Mouse (Mus musculus) neural tube, embryonic 13.5 days (tissue): ENCODE measurements at regions not wholly inside any gene's neighbourhood (a gene's known extent, or its start where the extent isn't known, plus 50 kb on each side); places are given as distances from the start of the nearest gene placed in this dataset.

Source experiments
- ATAC-seq: fragments of 200-750 bp; cut with Nextera tagmentation; 2 replicates; pipeline ENCODE4 v1.8.0; 2017; ENCODE audit warnings: low read depth, mild to moderate bottlenecking, moderate TSS enrichment, moderate library complexity
- H3K27ac ChIP-seq: fragments of 300-500 bp; sonication (generic); replicated peaks from 2 replicates; pipeline ENCODE4 v1.5.1; 2015; ENCODE audit warnings: moderate library complexity, mild to moderate bottlenecking, inconsistent platforms
- H3K27me3 ChIP-seq: fragments of 300-500 bp; sonication (generic); 2 replicates; pipeline ENCODE4 v1.6.1; 2015; ENCODE audit warnings: mild to moderate bottlenecking, inconsistent platforms
- H3K36me3 ChIP-seq: fragments of 300-500 bp; sonication (generic); 2 replicates; pipeline ENCODE4 v1.6.1; 2015; ENCODE audit warnings: mild to moderate bottlenecking, inconsistent platforms
- H3K4me1 ChIP-seq: fragments of 300-500 bp; sonication (generic); replicated peaks from 2 replicates; pipeline ENCODE4 v1.6.1; 2015; ENCODE audit warnings: inconsistent platforms
- H3K4me2 ChIP-seq: fragments of 300-500 bp; sonication (generic); 2 replicates; pipeline ENCODE4 v1.6.1; 2015; ENCODE audit warnings: inconsistent platforms, mild to moderate bottlenecking, moderate library complexity
- H3K4me3 ChIP-seq: fragments of 300-500 bp; sonication (generic); 2 replicates; pipeline ENCODE4 v1.5.1; 2015; ENCODE audit warnings: mild to moderate bottlenecking, inconsistent platforms
- H3K9ac ChIP-seq: fragments of 300-500 bp; sonication (generic); 2 replicates; pipeline ENCODE4 v1.6.1; 2015; ENCODE audit warnings: moderate library complexity, mild to moderate bottlenecking, inconsistent platforms
- H3K9me3 ChIP-seq: fragments of 300-500 bp; sonication (generic); 2 replicates; pipeline ENCODE4 v1.6.1; 2016; ENCODE audit warnings: inconsistent platforms
- WGBS: fragments of 180-500 bp; shearing (Covaris S2); methylation state at CpG from one replicate; pipeline ENCODE4 v1.1.7; 2015; 5-methylcytosine and 5-hydroxymethylcytosine counted together

- H3K9me3 ChIP-seq, result no peaks in the 10 kb centered on the region
- H3K4me2 ChIP-seq, result no peak overlapping the region
- H3K4me1 ChIP-seq, result no peaks in the 10 kb centered on the region
- H3K4me3 ChIP-seq, result no peak overlapping the region
- H3K36me3 ChIP-seq, result no peaks in the 10 kb centered on the region
- no peaks in the 10 kb centered on the region for H3K27me3 ChIP-seq
- ATAC-seq, result no peak
- WGBS, result 74% methylated on average over 1 of the region's 1 CpGs
- H3K27ac ChIP-seq, result no peak overlapping the region
- H3K9ac ChIP-seq, result no peak overlapping the region
Measured at GRCm38 (mm10) chr3:19004792-19005191, 623.7 kb downstream of the 1700064H15Rik start.

GRCm38 (mm10) chr3:19044566-19044965, 583.9 kb downstream of the 1700064H15Rik start:
- H3K4me1 ChIP-seq, result no peaks in the 10 kb centered on the region
- WGBS, result 73% methylated on average over 3 of the region's 3 CpGs
- H3K27me3 ChIP-seq, result no peaks in the 10 kb centered on the region
- no peak overlapping the region for H3K9ac ChIP-seq
- no peak for ATAC-seq
- H3K9me3 ChIP-seq, result no peaks in the 10 kb centered on the region
- no peak overlapping the region for H3K27ac ChIP-seq
- H3K4me3 ChIP-seq, result no peak overlapping the region
- no peaks in the 10 kb centered on the region for H3K36me3 ChIP-seq
- H3K4me2 ChIP-seq, result no peak overlapping the region

GRCm38 (mm10) chr3:19045933-19046332, 582.5 kb downstream of the 1700064H15Rik start:
- Histone ChIP-seq H3K4me3 (no peak overlapping the region), H3K36me3 (no peaks in the 10 kb centered on the region), H3K27me3 (no peaks in the 10 kb centered on the region), H3K27ac (no peak overlapping the region), H3K9ac (no peak overlapping the region), H3K4me1 (no peaks in the 10 kb centered on the region), H3K9me3 (no peaks in the 10 kb centered on the region), H3K4me2 (no peak overlapping the region)
- ATAC-seq, result no peak

- Histone ChIP-seq H3K9ac (no peak overlapping the region), H3K36me3 (no peaks in the 10 kb centered on the region), H3K4me1 (no peaks in the 10 kb centered on the region), H3K4me2 (no peak overlapping the region), H3K9me3 (no peaks in the 10 kb centered on the region), H3K4me3 (no peak overlapping the region), H3K27ac (no peak overlapping the region), H3K27me3 (no peaks in the 10 kb centered on the region)
- no peak for ATAC-seq
- 75% methylated on average over 1 of the region's 1 CpGs for WGBS
Measured at GRCm38 (mm10) chr3:19046610-19047009, 581.9 kb downstream of the 1700064H15Rik start.

GRCm38 (mm10) chr3:19055961-19056360, 572.5 kb downstream of the 1700064H15Rik start:
- H3K27ac ChIP-seq, result no peak overlapping the region
- ATAC-seq, result no peak
- peaks cover 11% of the 10 kb centered on the region; the same call in 1 of the 2 replicates for H3K4me1 ChIP-seq
- H3K9me3 ChIP-seq, result no peaks in the 10 kb centered on the region
- 0 out of 2 replicates have a peak, but pooled peaks cover 10% of the 10 kb centered on the region for H3K27me3 ChIP-seq
- no peaks in the 10 kb centered on the region for H3K36me3 ChIP-seq
- no peak overlapping the region for H3K4me2 ChIP-seq
- H3K9ac ChIP-seq, result no peak overlapping the region
- no peak overlapping the region for H3K4me3 ChIP-seq
- 72% methylated on average over 3 of the region's 3 CpGs for WGBS

- no peak for ATAC-seq
- H3K4me1 ChIP-seq, result peaks cover 11% of the 10 kb centered on the region; the same call in 1 of the 2 replicates
- no peaks in the 10 kb centered on the region for H3K9me3 ChIP-seq
- H3K4me3 ChIP-seq, result no peak overlapping the region
- H3K27me3 ChIP-seq, result 0 out of 2 replicates have a peak, but pooled peaks cover 10% of the 10 kb centered on the region
- WGBS, result 15% methylated on average over 9 of the region's 9 CpGs
- no peak overlapping the region for H3K9ac ChIP-seq
- no peak overlapping the region for H3K27ac ChIP-seq
- H3K4me2 ChIP-seq, result no peak overlapping the region
- H3K36me3 ChIP-seq, result no peaks in the 10 kb centered on the region
Measured at GRCm38 (mm10) chr3:19056623-19057022, 571.9 kb downstream of the 1700064H15Rik start.

- Histone ChIP-seq H3K9ac (no peak overlapping the region), H3K9me3 (no peaks in the 10 kb centered on the region), H3K27me3 (0 out of 2 replicates have a peak, but pooled peaks cover 10% of the 10 kb centered on the region), H3K4me3 (no peak overlapping the region), H3K4me1 (peaks cover 11% of the 10 kb centered on the region; the same call in 1 of the 2 replicates), H3K36me3 (no peaks in the 10 kb centered on the region), H3K4me2 (no peak overlapping the region), H3K27ac (no peak overlapping the region)
- WGBS, result 27% methylated on average over 17 of the region's 17 CpGs
- peak; percentile 57 for ATAC-seq
Measured at GRCm38 (mm10) chr3:19059906-19060870, 568.3 kb downstream of the 1700064H15Rik start.

GRCm38 (mm10) chr3:19061488-19062248, 566.8 kb downstream of the 1700064H15Rik start:
- Histone ChIP-seq H3K4me3 (no peak overlapping the region), H3K9me3 (no peaks in the 10 kb centered on the region), H3K4me1 (peaks cover 11% of the 10 kb centered on the region; the same call in 1 of the 2 replicates), H3K36me3 (no peaks in the 10 kb centered on the region), H3K27me3 (0 out of 2 replicates have a peak, but pooled peaks cover 10% of the 10 kb centered on the region), H3K4me2 (no peak overlapping the region), H3K9ac (no peak overlapping the region), H3K27ac (no peak overlapping the region)
- WGBS, result 35% methylated on average over 14 of the region's 14 CpGs
- peak; percentile 83 for ATAC-seq

- H3K9ac ChIP-seq, result no peak overlapping the region
- no peak overlapping the region for H3K4me2 ChIP-seq
- 0 out of 2 replicates have a peak, but pooled peaks cover 10% of the 10 kb centered on the region for H3K27me3 ChIP-seq
- 48% methylated on average over 6 of the region's 6 CpGs for WGBS
- no peaks in the 10 kb centered on the region for H3K36me3 ChIP-seq
- H3K9me3 ChIP-seq, result no peaks in the 10 kb centered on the region
- no peak overlapping the region for H3K27ac ChIP-seq
- peak; percentile 7; the same call in 1 of the 2 replicates for ATAC-seq
- H3K4me3 ChIP-seq, result no peak overlapping the region
- peaks cover 11% of the 10 kb centered on the region; the same call in 1 of the 2 replicates for H3K4me1 ChIP-seq
Measured at GRCm38 (mm10) chr3:19062249-19062859, 566.1 kb downstream of the 1700064H15Rik start.

- H3K4me2 ChIP-seq, result no peak overlapping the region
- no peaks in the 10 kb centered on the region for H3K36me3 ChIP-seq
- H3K9ac ChIP-seq, result no peak overlapping the region
- 93% methylated on average over 3 of the region's 3 CpGs for WGBS
- no peaks in the 10 kb centered on the region for H3K4me1 ChIP-seq
- no peak overlapping the region for H3K4me3 ChIP-seq
- ATAC-seq, result no peak
- H3K27me3 ChIP-seq, result no peaks in the 10 kb centered on the region
- no peaks in the 10 kb centered on the region for H3K9me3 ChIP-seq
- no peak overlapping the region for H3K27ac ChIP-seq
Measured at GRCm38 (mm10) chr3:19067141-19067757, 561.2 kb downstream of the 1700064H15Rik start.
